Mouse (Mus musculus) midbrain, postnatal 0 days (tissue): ENCODE results near the gene Gm49369. TPM values are rescaled to one million over a fixed set of nuclear protein-coding genes. Genes with fewer than 3 reads are reported as not detected.
"Not testable (repeated sequence)": the region's sequence is repeated elsewhere in the genome, so short reads cannot be mapped to it uniquely, and the experiment has no call there.

ENCODE experiments used
- ATAC-seq: fragments of 200-750 bp; cut with Nextera tagmentation; 2 replicates; pipeline ENCODE4 v1.8.0; 2017; ENCODE audit warnings: moderate number of reproducible peaks, mild to moderate bottlenecking, moderate TSS enrichment, moderate library complexity; ENCODE audit not compliant: low FRiP score
- DNase-seq: peaks from one replicate; pipeline ENCODE4 v3.0.0-alpha.2; 2015; ENCODE audit warnings: low spot score
- H3K27ac ChIP-seq: fragments of 300-500 bp; sonication (generic); 2 replicates; pipeline ENCODE4 v1.5.1; 2014; ENCODE audit warnings: low read depth, mild to moderate bottlenecking, low read length, mixed read lengths
- H3K27me3 ChIP-seq: fragments of 300-500 bp; sonication (generic); 2 replicates; pipeline ENCODE4 v1.6.1; 2014; ENCODE audit warnings: low read length, control low read depth, mixed read lengths; ENCODE audit not compliant: insufficient read depth
- H3K36me3 ChIP-seq: fragments of 300-500 bp; sonication (generic); 2 replicates; pipeline ENCODE4 v1.6.1; 2014; ENCODE audit warnings: low read length, control low read depth, mixed read lengths; ENCODE audit not compliant: insufficient read depth
- H3K4me1 ChIP-seq: fragments of 300-500 bp; sonication (generic); 2 replicates; pipeline ENCODE4 v1.6.1; 2014; ENCODE audit warnings: mild to moderate bottlenecking, control low read depth, antibody characterized with exemption, low read length, mixed read lengths; ENCODE audit not compliant: insufficient read depth
- H3K4me2 ChIP-seq: fragments of 300-500 bp; sonication (generic); 2 replicates; pipeline ENCODE4 v1.6.1; 2014; ENCODE audit warnings: low read depth, mild to moderate bottlenecking, low read length, mixed read lengths; ENCODE audit not compliant: poor library complexity, severe bottlenecking
- H3K4me3 ChIP-seq: fragments of 300-500 bp; sonication (generic); 2 replicates; pipeline ENCODE4 v1.5.1; 2014; ENCODE audit warnings: low read depth, mild to moderate bottlenecking, low read length, moderate library complexity
- H3K9ac ChIP-seq: fragments of 300-500 bp; sonication (generic); replicated peaks from 2 replicates; pipeline ENCODE4 v1.6.1; 2014; ENCODE audit warnings: mild to moderate bottlenecking, low read length, moderate library complexity, mixed read lengths; ENCODE audit not compliant: poor library complexity, severe bottlenecking
- H3K9me3 ChIP-seq: fragments of 300-500 bp; sonication (generic); 2 replicates; pipeline ENCODE4 v1.6.1; 2016; ENCODE audit warnings: low read length, control low read depth
- CTCF ChIP-seq: IDR thresholded peaks from 2 replicates; pipeline ENCODE4 v1.5.1; 2016; ENCODE audit warnings: antibody characterized with exemption, mild to moderate bottlenecking
- WGBS: fragments of 180-500 bp; shearing (Covaris S2); extraction: QIAGEN DNeasy Blood & Tissue Kit; methylation state at CpG from one replicate; pipeline ENCODE4 v1.1.7; 2014; 5-methylcytosine and 5-hydroxymethylcytosine counted together
- polyA plus RNA-seq: library from polyadenylated mRNA; unstranded; fragments of >200 nt; fragmentation: Nextera tagmentation; extraction: Ambion mirVana; gene quantifications from 2 replicates; pipeline ENCODE4 v1.2.1, GENCODE M21; 2015
- total RNA-seq: library from RNA; depleted of rRNA; stranded (reverse); fragments of >200 nt; gene quantifications from 2 replicates; pipeline ENCODE4 v1.2.3, GENCODE M21; 2014

The Gm49369 gene
- total and polyA plus RNA-seq, 2 experiments from 2014 or later: not detected

- Histone ChIP-seq H3K9ac (no peak overlapping the region), H3K4me3 (no peak overlapping the region), H3K4me1 (no peaks in the 10 kb centered on the region), H3K9me3 (no peaks in the 10 kb centered on the region), H3K27ac (no peak overlapping the region), H3K4me2 (no peak overlapping the region), H3K36me3 (no peaks in the 10 kb centered on the region), H3K27me3 (no peaks in the 10 kb centered on the region)
- WGBS: 85% methylated on average over 3 of the region's 3 CpGs
- ATAC-seq: no peak
- TF ChIP-seq CTCF: no peak
- no peak for DNase-seq
These were observed 27.1 kb upstream of the Gm49369 start for GRCm38 (mm10) chr7:142409603-142410002.

- ATAC-seq: no peak
- no peak for TF ChIP-seq CTCF
- Histone ChIP-seq H3K4me3 (no peak overlapping the region), H3K27me3 (no peaks in the 10 kb centered on the region), H3K9me3 (no peaks in the 10 kb centered on the region), H3K27ac (no peak overlapping the region), H3K4me1 (no peaks in the 10 kb centered on the region), H3K4me2 (no peak overlapping the region), H3K36me3 (no peaks in the 10 kb centered on the region), H3K9ac (no peak overlapping the region)
- WGBS: 98% methylated on average over 8 of the region's 8 CpGs
- DNase-seq: no peak
These were observed 26.2 kb upstream of the Gm49369 start for GRCm38 (mm10) chr7:142408686-142409085.

- no peaks in the 10 kb centered on the region for H3K9me3 ChIP-seq
- no peak overlapping the region for H3K4me2 ChIP-seq
- H3K27me3 ChIP-seq: no peaks in the 10 kb centered on the region
- no peak overlapping the region for H3K9ac ChIP-seq
- H3K36me3 ChIP-seq: no peaks in the 10 kb centered on the region
- H3K27ac ChIP-seq: no peak overlapping the region
- H3K4me3 ChIP-seq: no peak overlapping the region
- WGBS: 78% methylated on average over 4 of the region's 4 CpGs
- no peak for TF ChIP-seq CTCF
- H3K4me1 ChIP-seq: no peaks in the 10 kb centered on the region
- no peak for ATAC-seq
- DNase-seq: no peak
These were observed 25.5 kb upstream of the Gm49369 start for GRCm38 (mm10) chr7:142407935-142408334.

GRCm38 (mm10) chr7:142405134-142405533 is 22.7 kb upstream of the Gm49369 start:
- H3K9me3 ChIP-seq, H3K27ac ChIP-seq, H3K4me1 ChIP-seq, ATAC-seq, H3K4me3 ChIP-seq, DNase-seq, H3K36me3 ChIP-seq, H3K4me2 ChIP-seq, H3K9ac ChIP-seq, H3K27me3 ChIP-seq: not testable (repeated sequence)
- 85% methylated on average over 5 of the region's 5 CpGs for WGBS

- no peaks in the 10 kb centered on the region for H3K9me3 ChIP-seq
- H3K4me2 ChIP-seq: no peak overlapping the region
- H3K9ac ChIP-seq: no peak overlapping the region
- H3K36me3 ChIP-seq: no peaks in the 10 kb centered on the region
- no peak for TF ChIP-seq CTCF
- 86% methylated on average over 4 of the region's 4 CpGs for WGBS
- H3K4me1 ChIP-seq: no peaks in the 10 kb centered on the region
- DNase-seq: no peak
- no peak overlapping the region for H3K4me3 ChIP-seq
- H3K27me3 ChIP-seq: no peaks in the 10 kb centered on the region
- no peak overlapping the region for H3K27ac ChIP-seq
- ATAC-seq: no peak
These were observed 21.1 kb upstream of the Gm49369 start for GRCm38 (mm10) chr7:142403591-142403990.

- ATAC-seq (no peak), DNase-seq (no peak)
- Histone ChIP-seq H3K4me3 (no peak overlapping the region), H3K4me1 (no peaks in the 10 kb centered on the region), H3K27ac (no peak overlapping the region), H3K36me3 (no peaks in the 10 kb centered on the region), H3K9ac (no peak overlapping the region), H3K27me3 (no peaks in the 10 kb centered on the region), H3K9me3 (no peaks in the 10 kb centered on the region), H3K4me2 (no peak overlapping the region)
- 30% methylated on average over 7 of the region's 7 CpGs for WGBS
- no peak for TF ChIP-seq CTCF
These were observed 18.3 kb upstream of the Gm49369 start for GRCm38 (mm10) chr7:142400750-142401142.
